Mouse (Mus musculus) cerebellum, adult 9-10 months (tissue): Measurements from ENCODE around the gene Pdha2.
A peak's percentile ranks its signal among the peaks of the same experiment; 100 is the strongest.

ENCODE experiments used
- DNase-seq: peaks from one replicate; pipeline ENCODE4 v3.0.0; 2022

Gene Pdha2

GRCm38 (mm10) chr3:141212255-141212654 lies at the start of gene Pdha2:
TSS of gene Pdha2 (minus strand) at chr3:141212355.
- DNase-seq = no peak

GRCm38 (mm10) chr3:141260518-141260917 lies 48.4 kb upstream of the Pdha2 start:
- DNase-seq = no peak

GRCm38 (mm10) chr3:141251440-141251839 lies 39.3 kb upstream of the Pdha2 start:
- no peak for DNase-seq

- no peak for DNase-seq
Observed at GRCm38 (mm10) chr3:141244725-141245298, 32.7 kb upstream of the Pdha2 start.

GRCm38 (mm10) chr3:141238071-141238470 lies 25.9 kb upstream of the Pdha2 start:
- no peak for DNase-seq

GRCm38 (mm10) chr3:141229148-141229547 lies 17.0 kb upstream of the Pdha2 start:
- no peak for DNase-seq

- no peak for DNase-seq
Observed at GRCm38 (mm10) chr3:141222339-141222738, 10.2 kb upstream of the Pdha2 start.

- no peak for DNase-seq
Observed at GRCm38 (mm10) chr3:141218561-141218960, 6.4 kb upstream of the Pdha2 start.

GRCm38 (mm10) chr3:141216999-141217398 lies 4.8 kb upstream of the Pdha2 start:
- DNase-seq = no peak

- DNase-seq = no peak
Observed at GRCm38 (mm10) chr3:141216237-141216636, 4.1 kb upstream of the Pdha2 start.

GRCm38 (mm10) chr3:141214789-141215188 lies 2.6 kb upstream of the Pdha2 start:
- peak; percentile 15 for DNase-seq

GRCm38 (mm10) chr3:141214197-141214596 lies 2.0 kb upstream of the Pdha2 start:
- no peak for DNase-seq

GRCm38 (mm10) chr3:141211644-141212043 lies 511 bp downstream of the Pdha2 start:
- DNase-seq = no peak

GRCm38 (mm10) chr3:141201766-141202165 lies 10.4 kb downstream of the Pdha2 start:
- no peak for DNase-seq

GRCm38 (mm10) chr3:141197308-141197861 lies 14.8 kb downstream of the Pdha2 start:
- DNase-seq = no peak

GRCm38 (mm10) chr3:141191653-141192052 lies 20.5 kb downstream of the Pdha2 start:
- DNase-seq = no peak

GRCm38 (mm10) chr3:141190429-141190828 lies 21.7 kb downstream of the Pdha2 start:
- no peak for DNase-seq

- no peak for DNase-seq
Observed at GRCm38 (mm10) chr3:141160986-141161385, 51.2 kb downstream of the Pdha2 start.
